In genomic region chr2:181334023-181334422, GRCm38 (mm10) we compare ENCODE assay signal across 8 mouse cellular contexts. TPM values are rescaled to one million over a fixed set of nuclear protein-coding genes. Genes with fewer than 3 reads are reported as not detected.
DNase-seq lines count a peak whose midpoint lies in the region; ATAC-seq and TF ChIP-seq lines count a peak whose summit lies in the region.

No protein-coding gene starts in this region.

- DNase-seq in midbrain, embryonic 10.5 days (ENCODE audit: low spot score), result peak; percentile 48
- DNase-seq in cerebellum, adult 11-12 months, result peak; percentile 58
- DNase-seq in left cerebral cortex, adult 2 months (ENCODE audit: extremely low spot score in 1 of 2, low spot score in 2 of 2), result peak; percentile 65 to 73
- peak; percentile 65 for DNase-seq in mesoderm, embryonic 11.5 days (ENCODE audit: low read depth, low spot score)
- DNase-seq in spleen, postnatal 36 days (ENCODE audit: low spot score in 2 of 2), result peak; percentile 51 to 61

- no peak overlapping the region for H3K4me3 ChIP-seq in midbrain, embryonic 10.5 days
- no peak overlapping the region for H3K4me3 ChIP-seq in midbrain, embryonic 16.5 days (ENCODE audit: low read depth, low read length)
- no peak overlapping the region for H3K4me3 ChIP-seq in forebrain, embryonic 16.5 days (replicated peaks; ENCODE audit: low read length)
- no peak overlapping the region for H3K4me3 ChIP-seq in left cerebral cortex, adult 2 months

- H3K4me1 ChIP-seq in midbrain, embryonic 10.5 days, result no peaks in the 10 kb centered on the region
- no peaks in the 10 kb centered on the region for H3K4me1 ChIP-seq in midbrain, embryonic 16.5 days (ENCODE audit: control insufficient read depth, insufficient read depth, low read length)
- H3K4me1 ChIP-seq in forebrain, embryonic 16.5 days (replicated peaks; ENCODE audit: control insufficient read depth, insufficient read depth, low read length), result no peaks in the 10 kb centered on the region

- intact Hi-C loops in left cerebral cortex, adult 2 months (cut with DNase I), result loop anchor here (1.0 kb wide), 1 partner anchor 148 kb away; no protein-coding TSS in a partner anchor

- H3K36me3 ChIP-seq in midbrain, embryonic 10.5 days, result peaks cover 93% of the 10 kb centered on the region
- peaks cover 6% of the 10 kb centered on the region for H3K36me3 ChIP-seq in midbrain, embryonic 16.5 days (ENCODE audit: control insufficient read depth, insufficient read depth, low read length)
- peaks cover 17% of the 10 kb centered on the region for H3K36me3 ChIP-seq in forebrain, embryonic 16.5 days (ENCODE audit: control insufficient read depth, insufficient read depth)

- TF ChIP-seq CTCF in left cerebral cortex, adult 2 months (IDR thresholded peaks at IDR 0.05), result peak; percentile 76

- 66% methylated on average over 3 of the region's 3 CpGs for WGBS in midbrain, embryonic 10.5 days
- 58% methylated on average over 3 of the region's 3 CpGs for WGBS in midbrain, embryonic 16.5 days
- 57% methylated on average over 3 of the region's 3 CpGs for WGBS in forebrain, embryonic 16.5 days

- H3K27me3 ChIP-seq in midbrain, embryonic 10.5 days (ENCODE audit: low read depth, poor library complexity, severe bottlenecking), result no peaks in the 10 kb centered on the region
- no peaks in the 10 kb centered on the region for H3K27me3 ChIP-seq in midbrain, embryonic 16.5 days (ENCODE audit: control insufficient read depth, insufficient read depth, low read depth, low read length)
- no peaks in the 10 kb centered on the region for H3K27me3 ChIP-seq in forebrain, embryonic 16.5 days (replicated peaks; ENCODE audit: control insufficient read depth, insufficient read depth, low read length)

- H3K27ac ChIP-seq in midbrain, embryonic 10.5 days (replicated peaks), result no peak overlapping the region
- no peak overlapping the region for H3K27ac ChIP-seq in midbrain, embryonic 16.5 days (ENCODE audit: low read length)
- H3K27ac ChIP-seq in forebrain, embryonic 16.5 days (ENCODE audit: low read length), result no peak overlapping the region
- H3K27ac ChIP-seq in left cerebral cortex, adult 2 months, result no peak overlapping the region

- no peaks in the 10 kb centered on the region for H3K9me3 ChIP-seq in midbrain, embryonic 10.5 days (replicated peaks)
- no peaks in the 10 kb centered on the region for H3K9me3 ChIP-seq in midbrain, embryonic 16.5 days (replicated peaks; ENCODE audit: control insufficient read depth, low read length, poor library complexity, severe bottlenecking)
- H3K9me3 ChIP-seq in forebrain, embryonic 16.5 days (ENCODE audit: control insufficient read depth, low read length), result no peaks in the 10 kb centered on the region

- no peak overlapping the region for H3K4me2 ChIP-seq in midbrain, embryonic 16.5 days (ENCODE audit: low read length)
- H3K4me2 ChIP-seq in forebrain, embryonic 16.5 days (ENCODE audit: low read length), result no peak overlapping the region

- H3K9ac ChIP-seq in midbrain, embryonic 16.5 days (ENCODE audit: low read depth, low read length), result no peak overlapping the region
- H3K9ac ChIP-seq in forebrain, embryonic 16.5 days (replicated peaks; ENCODE audit: low read depth, low read length), result no peak overlapping the region

- no peak for ATAC-seq in midbrain, embryonic 16.5 days
- peak; percentile 67 for ATAC-seq in forebrain, embryonic 16.5 days
- peak; percentile 98 for ATAC-seq in inflammation-experienced regulatory T-cells, adult 6 months

RNA-seq across cellular contexts. Expression of gene Rtel1, which starts 14.5 kb away (rescaled TPM):
- 61.5 and 71.4 TPM in 2 replicates for polyA plus RNA-seq in midbrain, embryonic 10.5 days (2016; fragmentation: Nextera tagmentation; extraction: Ambion mirVana)
- 38.8 and 48.8 TPM in 2 replicates for polyA plus RNA-seq in midbrain, embryonic 16.5 days (2015; fragmentation: Nextera tagmentation; extraction: Ambion mirVana)
- polyA plus RNA-seq in forebrain, embryonic 16.5 days (2015; fragmentation: Nextera tagmentation; extraction: Ambion mirVana), result 35.3 and 42.5 TPM in 2 replicates
- 10 to 100 TPM; 31.4 to 34.5 (median 32.2) TPM for polyA plus RNA-seq in inflammation-experienced regulatory T-cells, adult 6 months (2017; shearing (Covaris generic))
- total RNA-seq in left cerebral cortex, adult 2 months (2021), result 10 to 100 TPM; 26.1 to 38.5 TPM

RNA-seq across cellular contexts. Expression of gene Stmn3, which starts 19.7 kb away (rescaled TPM):
- 133 and 240 TPM in 2 replicates for polyA plus RNA-seq in midbrain, embryonic 10.5 days (2016; fragmentation: Nextera tagmentation; extraction: Ambion mirVana)
- 1,527 and 1,727 TPM in 2 replicates for polyA plus RNA-seq in midbrain, embryonic 16.5 days (2015; fragmentation: Nextera tagmentation; extraction: Ambion mirVana)
- polyA plus RNA-seq in forebrain, embryonic 16.5 days (2015; fragmentation: Nextera tagmentation; extraction: Ambion mirVana), result 899 and 1,155 TPM in 2 replicates
- not detected for polyA plus RNA-seq in inflammation-experienced regulatory T-cells, adult 6 months (2017; shearing (Covaris generic))
- total RNA-seq in left cerebral cortex, adult 2 months (2021), result 100 to 1,000 TPM; 633 to 653 TPM

RNA-seq across cellular contexts. Expression of gene Zgpat, which starts 30.7 kb away (rescaled TPM):
- polyA plus RNA-seq in midbrain, embryonic 10.5 days (2016; fragmentation: Nextera tagmentation; extraction: Ambion mirVana), result 45.0 and 50.5 TPM in 2 replicates
- 88.7 and 94.5 TPM in 2 replicates for polyA plus RNA-seq in midbrain, embryonic 16.5 days (2015; fragmentation: Nextera tagmentation; extraction: Ambion mirVana)
- 81.6 and 91.5 TPM in 2 replicates for polyA plus RNA-seq in forebrain, embryonic 16.5 days (2015; fragmentation: Nextera tagmentation; extraction: Ambion mirVana)
- polyA plus RNA-seq in inflammation-experienced regulatory T-cells, adult 6 months (2017; shearing (Covaris generic)), result 10 to 100 TPM; 18.5 to 21.8 (median 20.9) TPM
- total RNA-seq in left cerebral cortex, adult 2 months (2021), result 10 to 100 TPM; 80.3 to 80.5 TPM

RNA-seq across cellular contexts. Expression of gene Arfrp1, which starts 31.2 kb away (rescaled TPM):
- 79.2 and 85.6 TPM in 2 replicates for polyA plus RNA-seq in midbrain, embryonic 10.5 days (2016; fragmentation: Nextera tagmentation; extraction: Ambion mirVana)
- 84.7 and 93.0 TPM in 2 replicates for polyA plus RNA-seq in midbrain, embryonic 16.5 days (2015; fragmentation: Nextera tagmentation; extraction: Ambion mirVana)
- 93.7 and 107 TPM in 2 replicates for polyA plus RNA-seq in forebrain, embryonic 16.5 days (2015; fragmentation: Nextera tagmentation; extraction: Ambion mirVana)
- polyA plus RNA-seq in inflammation-experienced regulatory T-cells, adult 6 months (2017; shearing (Covaris generic)), result 10 to 100 TPM; 60.4 to 69.3 (median 60.4) TPM
- total RNA-seq in left cerebral cortex, adult 2 months (2021), result 10 to 100 TPM; 45.2 to 51.2 TPM

RNA-seq across cellular contexts. Expression of gene Lime1, which starts 45.9 kb away (rescaled TPM):
- 26.0 and 32.2 TPM in 2 replicates for polyA plus RNA-seq in midbrain, embryonic 10.5 days (2016; fragmentation: Nextera tagmentation; extraction: Ambion mirVana)
- polyA plus RNA-seq in midbrain, embryonic 16.5 days (2015; fragmentation: Nextera tagmentation; extraction: Ambion mirVana), result 61.4 and 65.9 TPM in 2 replicates
- 52.1 and 61.1 TPM in 2 replicates for polyA plus RNA-seq in forebrain, embryonic 16.5 days (2015; fragmentation: Nextera tagmentation; extraction: Ambion mirVana)
- polyA plus RNA-seq in inflammation-experienced regulatory T-cells, adult 6 months (2017; shearing (Covaris generic)), result 100 to 1,000 TPM; 340 to 573 (median 348) TPM
- total RNA-seq in left cerebral cortex, adult 2 months (2021), result 10 to 100 TPM; 43.1 to 45.2 TPM

Comparison
In these comparisons a context has a peak if more than half of its experiments do, and no peak if none do; other contexts are left out.
1. RNA of gene Stmn3, which starts 19.7 kb away (polyA plus RNA-seq): 1,527 to 1,727 TPM in midbrain, embryonic 16.5 days, 899 to 1,155 TPM in forebrain, embryonic 16.5 days and 133 to 240 TPM in midbrain, embryonic 10.5 days; not detected in inflammation-experienced regulatory T-cells, adult 6 months; every median in the first group is over 100 times any median in the second.
2. Peak in every context shown above with its lines, with median percentiles within 50 percentile points of each other: DNase-seq.